Mouse (Mus musculus) neutrophil, adult 59 days (primary cell): ENCODE data around the gene Rps6kc1. TPM values are rescaled to one million over a fixed set of nuclear protein-coding genes. Genes with fewer than 3 reads are reported as not detected.

Experiments
- total RNA-seq, 2 experiments: library from RNA; stranded (reverse); gene quantifications; 1 replicate in 1 of 2; 2 replicates in 1 of 2; pipeline ENCODE4 v1.2.4; 2023

The Rps6kc1 gene
- 10 to 100 TPM; 41.3 to 43.9 TPM for total RNA-seq

DNA sequence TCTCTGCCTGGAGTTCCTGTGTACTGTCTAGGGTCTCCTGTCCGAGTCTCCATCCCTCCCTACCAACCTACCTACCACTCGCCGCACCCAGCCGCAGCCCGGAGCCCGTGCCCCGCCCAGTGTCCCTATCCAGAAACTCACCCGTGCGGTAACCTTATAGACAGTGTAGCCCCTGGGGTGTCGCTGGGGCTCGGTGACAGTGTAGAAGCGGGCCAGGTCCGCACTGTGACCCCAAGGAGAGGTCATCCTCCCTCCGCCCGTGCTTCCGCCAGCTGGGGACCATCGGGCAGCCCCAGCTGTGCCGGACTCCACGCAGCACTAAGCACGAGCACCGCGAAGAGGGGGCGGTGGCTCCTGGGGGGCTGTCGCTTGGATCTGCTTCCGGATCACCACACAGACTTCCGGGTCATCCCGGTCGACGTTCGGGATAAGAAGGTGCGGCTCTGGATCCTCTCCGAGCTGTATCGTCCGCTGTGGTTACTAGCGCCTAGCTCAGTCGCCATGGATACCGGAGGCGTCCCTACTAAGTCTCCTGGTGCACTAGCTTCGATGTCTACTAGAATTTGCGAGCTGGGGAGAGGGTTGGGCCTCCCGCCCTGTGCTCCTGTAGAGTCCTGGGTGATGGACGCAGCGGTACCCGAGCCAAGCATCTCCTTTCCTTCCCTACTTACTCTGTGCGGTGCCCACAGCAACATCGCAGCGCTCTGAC lies at the start of gene Rps6kc1:
TSS of gene Rps6kc1 (minus strand) at position 356 of the 709 bp plus-strand sequence.

DNA sequence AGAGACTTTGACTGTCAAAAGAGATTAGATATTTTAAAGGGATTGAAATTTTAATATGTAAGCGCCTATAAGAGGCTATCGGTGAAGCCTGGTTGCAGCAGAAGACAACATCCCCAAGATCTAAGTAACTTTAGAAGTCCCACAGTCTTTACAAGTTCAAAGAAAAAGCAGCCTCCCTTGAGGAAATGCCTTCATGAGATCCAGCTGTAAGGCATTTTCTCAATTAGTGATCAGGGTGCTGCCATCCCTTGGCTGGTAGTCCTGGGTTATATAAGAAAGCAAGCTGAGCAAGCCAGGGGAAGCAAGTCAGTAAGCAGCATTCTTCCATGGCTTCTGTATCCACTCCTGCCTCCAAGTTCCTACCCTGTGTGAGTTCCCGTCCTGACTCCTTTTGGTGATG lies 13.2 kb upstream of the Rps6kc1 start, which contains the start of gene Angel2:
TSS of gene Angel2 (plus strand) at position 301 of the 400 bp plus-strand sequence.

Other genes with a start within 250 kb of the Rps6kc1 start
- 10 to 100 TPM; 38.3 to 40.6 TPM for gene Angel2, start 13.3 kb upstream of the Rps6kc1 start, total RNA-seq
- gene Vash2, start 67.5 kb upstream of the Rps6kc1 start, total RNA-seq, result not detected
- 10 to 100 TPM; 39.5 to 39.9 TPM for gene Flvcr1, start 114.4 kb upstream of the Rps6kc1 start, total RNA-seq
- gene Spata45, start 124.9 kb upstream of the Rps6kc1 start, total RNA-seq, result not detected
- gene Tatdn3, start 151.2 kb upstream of the Rps6kc1 start, total RNA-seq, result 10 to 100 TPM in 1 of 2 experiments, 1 to 10 TPM in 1; 9.5 to 13.2 TPM
- gene Nsl1, start 151.2 kb upstream of the Rps6kc1 start, total RNA-seq, result 10 to 100 TPM in 1 of 2 experiments, 1 to 10 TPM in 1; 8.7 to 10.3 TPM
- gene Batf3, start 186.1 kb upstream of the Rps6kc1 start, total RNA-seq, result 1 to 10 TPM; 1.3 to 3.8 TPM